Mouse (Mus musculus) 3T3-L1 (cell line): ENCODE measurements at regions not wholly inside any gene's neighbourhood (a gene's known extent, or its start where the extent isn't known, plus 50 kb on each side); places are given as distances from the start of the nearest gene placed in this dataset.
A peak's percentile ranks its signal among the peaks of the same experiment; 100 is the strongest.

Experiments
- DNase-seq: peaks from one replicate; pipeline ENCODE4 v3.0.0-alpha.2; 2015; ENCODE audit warnings: low read depth, low spot score

- no peak for DNase-seq
Observed at GRCm38 (mm10) chr10:91314441-91314840, 133.3 kb upstream of the Tmpo start.

- no peak for DNase-seq
Observed at GRCm38 (mm10) chr10:91313316-91313715, 132.2 kb upstream of the Tmpo start.

GRCm38 (mm10) chr10:91312913-91313312 is 131.8 kb upstream of the Tmpo start:
- DNase-seq = no peak

GRCm38 (mm10) chr10:91300067-91300466 is 119.0 kb upstream of the Tmpo start:
- peak; percentile 23 for DNase-seq

- peak; percentile 75 for DNase-seq
Observed at GRCm38 (mm10) chr10:91297792-91298460, 116.8 kb upstream of the Tmpo start.

GRCm38 (mm10) chr10:91295345-91295744 is 114.2 kb upstream of the Tmpo start:
- DNase-seq = peak; percentile 21

- no peak for DNase-seq
Observed at GRCm38 (mm10) chr10:91293226-91293625, 112.1 kb upstream of the Tmpo start.

GRCm38 (mm10) chr10:91284259-91284658 is 103.1 kb upstream of the Tmpo start:
- DNase-seq = no peak

- DNase-seq = peak; percentile 87
Observed at GRCm38 (mm10) chr10:91270955-91271741, 90.0 kb upstream of the Tmpo start.

- DNase-seq = peak; percentile 57
Observed at GRCm38 (mm10) chr10:91270268-91270954, 89.3 kb upstream of the Tmpo start.

GRCm38 (mm10) chr10:91267886-91268285 is 86.8 kb upstream of the Tmpo start:
- DNase-seq = no peak

- no peak for DNase-seq
Observed at GRCm38 (mm10) chr10:91260416-91260815, 79.3 kb upstream of the Tmpo start.

- DNase-seq = no peak
Observed at GRCm38 (mm10) chr10:91249681-91250195, 68.6 kb upstream of the Tmpo start.

- peak; percentile 77 for DNase-seq
Observed at GRCm38 (mm10) chr10:91244297-91244696, 63.2 kb upstream of the Tmpo start.

GRCm38 (mm10) chr10:91242491-91243046 is 61.5 kb upstream of the Tmpo start:
- peak; percentile 23 for DNase-seq

GRCm38 (mm10) chr10:91241611-91242005 is 60.5 kb upstream of the Tmpo start:
- peak; percentile 75 for DNase-seq

GRCm38 (mm10) chr10:91240856-91241610 is 59.9 kb upstream of the Tmpo start:
- peak; percentile 87 for DNase-seq

- DNase-seq = no peak
Observed at GRCm38 (mm10) chr10:91240320-91240719, 59.2 kb upstream of the Tmpo start.

GRCm38 (mm10) chr10:91236844-91237243 is 55.7 kb upstream of the Tmpo start:
- DNase-seq = peak; percentile 87

- no peak for DNase-seq
Observed at GRCm38 (mm10) chr10:91234709-91235108, 53.6 kb upstream of the Tmpo start.
